Mouse (Mus musculus) olfactory bulb, adult 2 months (tissue): ENCODE results near the gene Ttyh2.

Source experiments
- CTCF ChIP-seq: fragments of 200-500 bp; IDR thresholded peaks from 2 replicates; pipeline ENCODE4 v1.5.1; 2012; ENCODE audit warnings: low read depth, mild to moderate bottlenecking, low read length, moderate library complexity; ENCODE audit not compliant: insufficient read depth
- POLR2A ChIP-seq: fragments of 200-500 bp; IDR thresholded peaks from 2 replicates; pipeline ENCODE4 v1.6.1; 2012; ENCODE audit warnings: mild to moderate bottlenecking, low read depth, low read length, moderate library complexity; ENCODE audit not compliant: insufficient read depth

DNA sequence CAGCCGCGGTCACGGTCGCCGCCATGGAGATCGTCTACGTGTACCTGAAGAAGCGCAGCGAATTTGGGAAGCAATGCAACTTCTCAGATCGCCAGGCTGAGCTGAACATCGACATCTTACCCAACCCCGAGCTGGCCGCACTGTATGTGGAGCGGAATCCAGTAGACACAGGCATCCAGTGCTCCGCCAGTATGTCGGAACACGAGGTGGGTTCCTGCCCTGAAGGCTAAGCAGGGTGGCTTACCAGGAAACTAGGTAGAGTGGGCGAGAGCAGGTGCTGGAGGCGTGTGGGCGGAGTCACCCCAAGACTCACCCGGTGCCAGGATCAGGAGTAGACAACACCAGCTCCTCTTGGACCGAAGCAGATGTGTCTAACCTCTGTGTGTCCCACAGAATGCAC, 57.7 kb downstream of the Ttyh2 start:
- TF ChIP-seq CTCF (no peak), POLR2A (no peak)
